Mouse (Mus musculus) right cerebral cortex, postnatal 4 days (tissue): ENCODE measurements around the gene Fam136a.
A peak's percentile ranks its signal among the peaks of the same experiment; 100 is the strongest.

Experiments
- DNase-seq: peaks from one replicate; pipeline ENCODE4 v3.0.0-alpha.2; 2022

The Fam136a gene

DNA sequence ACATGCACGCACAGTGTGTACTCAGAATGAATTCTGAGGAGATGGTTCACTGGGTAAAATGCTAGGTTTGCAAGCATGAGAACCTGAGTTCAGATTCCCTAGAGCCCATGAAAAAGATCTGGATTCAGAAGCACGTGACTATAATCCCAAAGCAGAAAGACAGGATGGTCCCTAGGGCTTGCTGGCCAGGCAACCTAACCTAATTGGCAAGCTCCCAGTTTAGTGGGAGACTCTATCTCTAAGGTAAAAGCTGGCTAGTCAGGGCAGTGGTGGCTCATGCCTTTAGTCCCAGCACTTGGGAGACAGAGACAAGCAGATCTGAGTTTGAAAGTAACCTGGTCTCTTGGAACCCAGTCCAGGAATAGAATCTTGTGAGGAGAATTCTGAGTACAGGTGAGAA is 33.5 kb downstream of the Fam136a start:
- DNase-seq = no peak

- DNase-seq = no peak
Measured at GRCm38 (mm10) chr6:86399995-86400394, 34.5 kb downstream of the Fam136a start.

DNA sequence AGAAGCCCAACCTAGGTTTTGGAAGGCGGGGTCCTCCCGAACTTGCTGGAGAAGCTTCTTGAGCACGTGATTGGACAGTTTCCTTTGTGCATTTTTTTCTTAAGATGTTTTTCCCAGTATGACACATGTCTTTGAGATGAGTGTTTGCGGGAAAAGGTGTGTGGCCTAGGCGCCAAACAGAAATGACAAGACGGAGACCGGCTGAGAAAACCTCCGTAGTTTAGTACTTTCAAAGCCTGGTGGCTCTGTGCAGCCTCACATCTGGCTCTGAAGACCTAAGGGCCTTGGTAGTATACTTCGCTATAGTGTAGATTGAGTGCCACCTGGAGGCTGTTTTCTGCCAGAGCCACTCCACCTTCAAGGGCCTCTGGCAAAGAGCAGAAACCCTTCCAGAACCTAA is 35.5 kb downstream of the Fam136a start:
- DNase-seq = peak; percentile 32

DNA sequence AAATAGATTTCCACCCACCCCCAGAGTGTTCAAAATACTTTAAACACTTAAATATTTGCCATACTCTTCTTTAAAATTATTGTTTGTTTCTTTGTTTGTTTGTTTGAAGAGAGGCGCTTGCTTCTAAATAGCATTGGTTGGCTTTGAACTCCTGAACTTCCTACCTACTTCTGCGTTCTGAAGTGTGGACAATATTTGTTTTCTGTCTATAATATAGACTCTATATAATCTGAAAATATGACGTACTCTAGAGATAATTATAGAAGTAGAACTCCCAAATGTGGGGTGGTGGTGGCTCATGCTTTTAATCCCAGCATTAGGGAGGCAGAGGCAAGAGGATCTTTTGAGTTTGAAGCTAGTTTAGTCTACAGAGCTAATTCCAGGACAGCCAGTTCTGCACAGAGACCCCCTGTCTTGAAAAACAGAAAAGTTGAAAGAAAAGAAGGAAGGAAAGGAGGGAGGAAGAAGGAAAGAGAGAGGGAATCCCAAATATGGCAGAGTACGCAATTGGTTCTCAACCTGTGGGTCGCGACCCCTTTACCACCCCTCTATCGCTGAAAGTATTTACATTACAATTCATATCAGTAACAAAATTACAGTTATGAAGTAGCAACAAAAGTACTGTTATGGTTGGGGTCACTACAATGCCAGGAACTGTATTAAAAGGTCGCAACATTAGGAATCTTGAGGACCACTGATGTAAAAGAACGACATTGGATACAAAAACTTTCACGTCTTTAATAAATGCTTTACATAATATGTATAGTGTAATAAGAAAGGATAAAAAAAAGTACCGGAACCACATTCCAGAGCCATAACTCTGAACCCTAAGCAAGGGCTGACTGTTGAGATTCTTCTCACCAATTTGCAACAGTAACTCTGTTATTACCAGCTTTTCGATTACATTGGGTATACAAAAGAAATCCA is 37.5 kb downstream of the Fam136a start:
- no peak for DNase-seq

DNA sequence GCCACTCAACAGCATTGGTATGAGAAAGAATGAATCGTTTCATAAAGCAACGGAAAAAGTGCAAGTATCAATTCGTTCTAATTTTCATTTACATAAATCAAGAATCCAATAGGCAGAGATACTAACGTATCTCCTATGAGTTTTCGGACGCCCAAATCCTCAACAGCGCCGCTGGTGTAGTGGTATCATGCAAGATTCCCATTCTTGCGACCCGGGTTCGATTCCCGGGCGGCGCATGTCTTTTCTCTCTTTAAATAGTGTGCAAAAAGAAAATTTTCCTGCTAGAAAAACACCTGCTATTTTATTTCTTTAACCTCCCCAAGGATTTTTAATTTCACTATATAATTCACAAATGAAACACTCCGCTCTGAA is 38.3 kb downstream of the Fam136a start:
- peak; percentile 91 for DNase-seq

DNA sequence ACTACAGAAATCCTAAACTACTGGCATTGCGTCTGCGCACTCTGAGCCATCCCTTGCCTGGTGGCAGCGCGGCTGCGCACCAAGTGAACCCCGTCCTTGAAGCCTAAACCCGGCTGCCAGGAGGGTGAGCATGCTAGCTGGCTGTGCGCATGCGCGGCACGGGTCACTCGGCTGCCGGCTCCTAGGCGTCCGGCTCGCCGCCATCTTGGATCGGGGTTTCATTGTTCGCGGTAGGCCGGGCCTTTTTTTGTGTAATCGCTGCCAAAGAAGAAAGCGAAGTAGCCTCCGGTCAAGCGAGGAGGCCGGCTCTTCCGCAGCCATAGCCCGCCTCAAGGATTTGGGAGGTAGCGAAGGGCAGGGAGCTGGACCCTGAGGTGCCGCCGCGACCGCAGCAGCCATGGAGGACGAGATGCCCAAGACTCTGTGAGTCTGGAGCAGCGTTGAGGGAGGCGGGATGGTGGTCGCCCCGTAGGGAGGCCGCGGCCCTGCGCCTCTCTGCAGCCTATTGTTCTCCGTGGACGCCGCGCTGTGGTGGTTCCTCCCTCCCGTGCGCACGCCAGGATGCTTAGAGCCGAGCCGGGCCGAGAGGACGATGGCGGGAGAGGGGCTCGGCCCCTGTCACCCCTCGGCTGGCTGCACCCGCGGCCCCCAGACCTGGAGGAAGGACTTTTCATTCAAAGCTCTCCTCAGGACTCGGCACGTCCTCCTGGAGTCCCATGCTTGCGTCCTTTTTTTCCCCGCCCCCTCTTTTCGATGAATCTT is 38.8 kb downstream of the Fam136a start, which contains the start of gene Tia1:
Gene Tia1 (plus strand): TSS at position 120 of the 762 bp plus-strand sequence.
- DNase-seq = peak; percentile 97

- no peak for DNase-seq
Measured at GRCm38 (mm10) chr6:86404996-86405395, 39.5 kb downstream of the Fam136a start.

- no peak for DNase-seq
Measured at GRCm38 (mm10) chr6:86406306-86406705, 40.9 kb downstream of the Fam136a start.

GRCm38 (mm10) chr6:86418711-86419110 is 53.3 kb downstream of the Fam136a start:
- no peak for DNase-seq

- DNase-seq = no peak
Measured at GRCm38 (mm10) chr6:86419239-86419638, 53.8 kb downstream of the Fam136a start.
